Mouse (Mus musculus): Measurements from ENCODE around the gene Gm17078. TPM values are rescaled to one million over a fixed set of nuclear protein-coding genes. Genes with fewer than 3 reads are reported as not detected.

Gm17078 gene
- polyA plus RNA-seq (2012) = not detected in 2 replicates

DNA sequence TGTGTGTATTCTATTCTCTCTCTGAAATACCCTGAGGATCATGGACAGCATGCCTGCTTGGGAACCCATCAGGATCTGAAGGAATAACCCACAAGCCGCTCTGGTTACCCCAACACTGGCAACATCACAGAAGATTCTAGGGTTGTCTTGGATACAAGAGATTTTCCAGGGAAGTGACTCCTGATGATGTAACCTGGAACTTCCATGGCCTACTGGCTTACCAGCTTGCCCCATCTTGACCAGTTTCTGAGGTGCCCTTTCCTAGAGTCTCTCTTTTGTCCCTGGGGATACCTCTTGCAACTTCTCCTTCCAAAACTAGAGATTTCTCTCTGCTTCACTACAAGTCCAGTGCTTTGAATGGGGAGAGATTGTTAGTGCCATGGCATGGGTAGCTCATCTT is at the start of gene Gm17078:
Gene Gm17078 (minus strand): TSS at position 101 of the 400 bp plus-strand sequence.

DNA sequence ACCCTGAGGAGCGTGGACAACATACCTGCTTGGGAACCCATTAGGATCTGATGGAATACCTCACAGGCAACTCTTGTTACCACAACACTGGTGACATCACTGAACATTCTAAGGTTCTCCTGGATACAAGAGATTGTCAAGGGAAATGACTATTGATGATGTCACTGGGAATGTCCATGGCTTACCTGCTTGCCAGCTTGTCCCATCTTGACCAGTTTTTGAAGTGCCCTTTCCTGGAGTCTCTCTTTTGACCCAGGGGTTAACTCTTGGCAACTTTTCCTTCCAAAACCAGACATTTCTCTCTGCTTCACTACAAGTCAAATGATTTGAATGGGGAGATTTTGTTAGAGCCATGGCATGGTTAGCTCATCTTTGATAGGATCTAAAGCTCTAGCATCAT is 24.5 kb upstream of the Gm17078 start, which contains the start of gene Gm4181:
Gene Gm4181 (minus strand): TSS at position 101 of the 400 bp plus-strand sequence.

DNA sequence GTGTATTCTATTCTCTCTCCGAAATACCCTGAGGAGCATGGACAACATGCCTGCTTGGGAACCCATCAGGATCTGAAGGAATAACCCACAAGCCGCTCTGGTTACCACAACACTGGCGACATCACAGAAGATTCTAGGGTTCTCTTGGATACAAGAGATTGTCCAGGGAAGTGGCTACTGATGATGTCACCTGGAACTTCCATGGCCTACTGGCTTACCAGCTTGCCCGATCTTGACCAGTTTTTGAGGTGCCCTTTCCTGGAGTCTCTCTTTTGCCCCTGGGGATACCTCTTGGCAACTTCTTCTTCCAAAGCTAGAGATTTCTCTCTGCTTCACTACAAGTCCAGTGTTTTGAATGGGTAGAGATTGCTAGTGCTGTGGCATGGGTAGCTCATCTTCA is 19.1 kb downstream of the Gm17078 start, which contains the start of gene Gm17174:
Gene Gm17174 (minus strand): TSS at position 101 of the 400 bp plus-strand sequence.

DNA sequence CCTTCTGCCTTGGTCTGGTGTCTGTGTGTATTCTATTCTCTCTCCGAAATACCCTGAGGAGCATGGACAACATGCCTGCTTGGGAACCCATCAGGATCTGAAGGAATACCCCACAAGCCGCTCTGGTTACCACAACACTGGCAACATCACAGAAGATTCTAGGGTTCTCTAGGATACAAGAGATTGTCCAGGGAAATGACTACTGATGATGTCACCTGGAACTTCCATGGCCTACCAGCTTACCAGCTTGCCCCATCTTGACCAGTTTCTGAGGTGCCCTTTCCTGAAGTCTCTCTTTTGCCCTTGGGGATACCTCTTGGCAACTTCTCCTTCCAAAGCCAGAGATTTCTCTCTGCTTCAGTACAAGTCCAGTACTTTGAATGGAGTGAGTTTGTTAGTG is 37.1 kb downstream of the Gm17078 start, which contains the start of gene Gm17175:
Gene Gm17175 (minus strand): TSS at position 101 of the 400 bp plus-strand sequence.

Other genes with a start within 250 kb of the Gm17078 start
- not detected in 2 replicates for gene Gm7247, start 249.6 kb downstream of the Gm17078 start, polyA plus RNA-seq (2012)
- not detected in 2 replicates for gene Vmn2r88, start 200.5 kb downstream of the Gm17078 start, polyA plus RNA-seq (2012)
- gene Vmn2r89, start 159.5 kb downstream of the Gm17078 start, polyA plus RNA-seq (2012) = not detected in 2 replicates
- not detected in 2 replicates for gene Gm5622, start 58.5 kb downstream of the Gm17078 start, polyA plus RNA-seq (2012)
- not detected in 2 replicates for gene Gm17175, start 37.2 kb downstream of the Gm17078 start, polyA plus RNA-seq (2012)
- not detected in 2 replicates for gene Gm17174, start 19.2 kb downstream of the Gm17078 start, polyA plus RNA-seq (2012)
- gene Gm4181, start 24.4 kb upstream of the Gm17078 start, polyA plus RNA-seq (2012) = not detected in 2 replicates
- not detected in 2 replicates for gene Gm17079, start 84.2 kb upstream of the Gm17078 start, polyA plus RNA-seq (2012)
- not detected in 2 replicates for gene Gm5800, start 105.9 kb upstream of the Gm17078 start, polyA plus RNA-seq (2012)
- not detected in 2 replicates for gene Ang4, start 162.3 kb upstream of the Gm17078 start, polyA plus RNA-seq (2012)
- gene AY358078, start 188.7 kb upstream of the Gm17078 start, polyA plus RNA-seq (2012) = not detected in 2 replicates
- gene Ear6, start 242.4 kb upstream of the Gm17078 start, polyA plus RNA-seq (2012) = 0.27 and 0.76 TPM in 2 replicates